Mouse (Mus musculus) adrenal gland, adult 8-10 months (tissue): Measurements from ENCODE around the gene Hoxc9. TPM values are rescaled to one million over a fixed set of nuclear protein-coding genes. Genes with fewer than 3 reads are reported as not detected.

Source experiments
- DNase-seq: peaks from one replicate; pipeline ENCODE4 v3.0.0; 2022
- total RNA-seq, 4 experiments: library from RNA; stranded (reverse); gene quantifications; 2 replicates each; pipeline ENCODE4 v1.2.4; 2022

Hoxc9 gene
- total RNA-seq, 4 experiments from 2014 or later, result 0.52 to 0.99 (median 0.83) TPM

DNA sequence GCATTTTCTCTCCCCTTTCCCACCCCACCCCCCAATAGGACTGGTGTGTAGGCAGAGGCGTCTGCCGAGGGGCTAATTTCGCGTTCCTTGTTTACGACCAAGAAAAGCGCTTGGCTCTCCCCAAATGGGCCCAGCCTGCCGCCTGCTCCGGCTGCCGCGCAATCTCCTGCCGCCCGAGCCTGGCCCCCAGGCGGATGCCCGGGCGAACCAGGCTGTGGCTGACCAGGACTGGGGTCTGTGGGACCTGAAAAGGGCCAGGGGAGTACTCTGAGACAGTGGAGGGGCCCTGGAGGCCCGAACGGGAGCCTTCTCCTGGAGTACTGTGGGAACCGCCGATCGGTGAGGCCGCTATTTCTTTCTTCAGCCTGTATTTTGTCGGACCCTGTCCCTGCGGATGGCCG, 24.3 kb downstream of the Hoxc9 start:
- no peak for DNase-seq

DNA sequence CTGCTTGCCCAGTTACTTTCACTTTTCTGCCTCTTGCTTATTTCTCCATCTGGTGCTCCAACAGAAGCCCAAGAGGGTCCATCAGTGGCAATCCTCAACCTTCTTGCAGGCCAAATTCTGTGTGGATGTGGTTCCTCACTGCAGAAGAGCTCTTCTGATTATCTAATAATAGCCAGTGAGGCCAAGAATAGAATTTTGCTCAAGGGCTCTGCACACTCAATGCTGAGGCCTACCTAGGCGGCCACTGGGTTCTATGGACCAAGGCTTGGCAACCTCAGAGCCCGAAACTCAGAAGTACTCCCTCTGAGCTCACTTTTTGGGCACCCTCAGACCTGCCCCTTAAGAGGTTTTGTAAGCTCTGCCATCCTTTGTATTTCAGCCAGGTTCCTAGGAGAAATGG, 25.1 kb downstream of the Hoxc9 start:
- DNase-seq, result no peak

DNA sequence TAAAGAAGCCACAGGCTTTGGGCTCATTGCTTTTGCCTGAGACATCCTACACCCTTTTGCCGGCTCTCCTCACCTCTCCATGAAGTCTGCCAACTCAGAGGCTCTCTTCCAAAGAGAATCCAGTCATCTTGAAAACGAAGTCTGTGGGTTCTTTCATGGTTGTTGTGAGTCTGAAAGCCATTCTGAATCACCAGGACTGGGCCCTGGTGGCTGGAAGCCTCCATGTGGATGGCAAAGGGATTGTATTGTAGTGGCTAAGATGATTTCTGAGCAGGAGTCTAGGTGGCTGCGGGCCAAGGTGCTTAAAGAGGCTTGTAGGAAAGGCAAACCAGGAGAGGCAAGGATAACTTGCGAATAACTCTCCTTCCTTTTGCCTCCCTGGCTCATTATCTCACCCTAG, 25.9 kb downstream of the Hoxc9 start:
- DNase-seq, result no peak

DNA sequence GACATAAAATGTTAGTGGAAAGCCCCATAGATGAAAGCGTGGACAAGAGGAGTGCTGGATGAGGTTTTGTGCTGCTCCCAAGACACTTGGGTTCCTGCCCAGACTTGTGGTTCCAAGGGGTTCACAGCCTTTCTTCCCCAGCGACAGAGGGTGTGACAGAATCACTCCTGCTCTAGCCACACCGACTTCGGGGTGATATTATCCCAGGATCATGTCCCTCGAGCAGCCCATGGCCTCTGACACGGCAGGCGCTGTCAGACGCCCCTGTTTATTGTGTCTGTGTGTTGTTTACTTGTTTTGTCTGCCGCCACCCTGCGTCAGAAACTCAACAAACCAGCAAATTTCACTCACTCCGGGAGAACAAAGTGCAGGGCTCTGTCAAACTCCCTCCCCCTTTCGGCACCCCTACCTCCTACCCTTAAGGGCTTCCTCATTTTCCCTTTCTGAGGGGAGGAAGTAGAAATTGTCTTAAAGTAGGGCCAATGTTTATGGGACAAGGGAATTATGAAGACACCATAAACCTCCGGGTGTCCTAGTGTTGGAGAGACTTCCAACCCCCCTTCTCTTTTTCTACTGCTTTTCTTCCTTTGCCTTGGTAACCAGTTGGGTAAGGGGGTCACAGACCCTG, 26.7 kb downstream of the Hoxc9 start:
- DNase-seq, result no peak

DNA sequence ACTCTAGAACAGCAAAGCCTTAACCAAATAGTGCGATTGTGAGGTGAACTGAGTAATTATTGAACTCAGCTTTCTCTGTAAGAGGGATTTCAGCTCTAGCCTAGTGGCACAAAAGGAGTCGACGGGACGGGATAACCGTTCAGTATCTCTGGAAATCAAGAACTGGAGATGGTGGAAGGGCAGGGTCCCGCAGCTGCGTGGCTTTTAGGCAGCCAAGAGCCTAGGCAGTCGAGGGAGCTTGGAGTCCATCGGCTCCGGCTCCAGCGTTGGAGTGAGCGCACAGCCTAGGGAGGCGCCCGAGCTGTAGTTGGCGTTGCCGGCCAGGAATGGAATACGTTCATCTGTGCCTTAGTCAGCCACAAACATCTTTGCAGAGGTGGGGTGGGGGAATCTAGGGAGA, 29.1 kb downstream of the Hoxc9 start:
- DNase-seq, result no peak

DNA sequence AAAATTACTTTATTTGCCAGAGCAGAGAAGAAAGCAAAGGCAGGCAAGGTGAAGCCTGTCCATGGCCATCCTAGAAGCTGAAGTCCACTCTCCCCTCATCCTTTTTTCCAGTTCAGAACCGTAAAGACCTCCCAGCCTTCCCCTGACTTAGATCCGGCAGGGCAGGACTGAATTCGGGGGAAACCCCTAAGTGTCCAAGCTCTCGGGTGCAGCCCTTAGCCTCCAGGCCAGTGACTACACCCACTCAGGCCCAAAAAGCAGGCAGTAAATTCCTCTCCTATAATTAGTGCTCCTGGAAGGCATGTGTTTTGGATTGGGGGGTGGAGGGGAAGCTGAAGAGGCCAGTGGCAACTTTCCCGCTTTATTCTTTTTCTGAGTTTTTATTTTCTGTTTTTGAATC, 29.6 kb downstream of the Hoxc9 start:
- no peak for DNase-seq

DNA sequence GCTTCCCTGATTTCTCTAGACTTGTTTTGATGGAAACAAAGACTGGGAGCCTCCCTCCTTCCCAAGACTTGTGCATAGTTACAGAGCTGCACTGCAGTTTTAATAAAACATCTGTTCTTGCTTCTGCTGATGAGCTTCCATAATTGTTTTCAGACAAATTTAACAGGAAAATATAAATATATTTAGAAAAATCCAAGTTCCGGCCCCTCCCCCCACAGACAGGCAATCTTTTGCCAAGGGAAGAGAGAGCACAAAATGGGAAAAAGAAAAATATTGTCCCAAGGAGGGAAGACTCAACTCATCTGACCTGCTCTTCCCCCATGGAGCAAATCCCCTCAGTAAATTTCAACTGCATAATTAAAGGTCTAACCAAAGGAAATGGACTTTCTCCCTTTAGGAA, 30.1 kb downstream of the Hoxc9 start:
- no peak for DNase-seq

DNA sequence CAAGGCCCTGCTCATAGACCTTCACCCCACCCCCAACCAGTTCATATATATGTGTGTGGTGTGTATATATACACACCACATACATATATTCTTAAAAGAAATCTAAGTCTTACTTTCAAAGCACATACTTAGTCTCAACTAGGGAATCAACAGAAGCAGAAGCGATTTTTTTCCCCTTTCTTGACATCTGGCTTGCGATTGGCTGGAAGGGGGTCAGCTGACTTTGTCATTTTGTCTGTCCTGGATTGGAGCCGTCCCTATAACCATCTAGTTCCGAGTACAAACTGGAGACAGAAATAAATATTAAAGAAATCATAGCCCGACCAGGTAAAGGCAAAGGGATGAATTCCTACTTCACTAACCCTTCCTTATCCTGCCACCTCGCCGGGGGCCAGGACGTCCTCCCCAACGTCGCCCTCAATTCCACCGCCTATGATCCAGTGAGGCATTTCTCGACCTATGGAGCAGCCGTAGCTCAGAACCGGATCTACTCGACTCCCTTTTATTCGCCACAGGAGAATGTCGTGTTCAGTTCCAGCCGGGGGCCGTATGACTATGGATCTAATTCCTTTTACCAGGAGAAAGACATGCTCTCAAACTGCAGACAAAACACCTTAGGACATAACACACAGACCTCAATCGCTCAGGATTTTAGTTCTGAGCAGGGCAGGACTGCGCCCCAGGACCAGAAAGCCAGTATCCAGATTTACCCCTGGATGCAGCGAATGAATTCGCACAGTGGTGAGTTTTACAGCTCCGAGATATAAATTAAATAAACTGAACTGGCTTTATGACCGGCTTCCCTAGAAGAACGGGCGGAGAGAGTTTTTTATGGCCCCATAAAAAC, 33.2 kb downstream of the Hoxc9 start:
- DNase-seq, result no peak

DNA sequence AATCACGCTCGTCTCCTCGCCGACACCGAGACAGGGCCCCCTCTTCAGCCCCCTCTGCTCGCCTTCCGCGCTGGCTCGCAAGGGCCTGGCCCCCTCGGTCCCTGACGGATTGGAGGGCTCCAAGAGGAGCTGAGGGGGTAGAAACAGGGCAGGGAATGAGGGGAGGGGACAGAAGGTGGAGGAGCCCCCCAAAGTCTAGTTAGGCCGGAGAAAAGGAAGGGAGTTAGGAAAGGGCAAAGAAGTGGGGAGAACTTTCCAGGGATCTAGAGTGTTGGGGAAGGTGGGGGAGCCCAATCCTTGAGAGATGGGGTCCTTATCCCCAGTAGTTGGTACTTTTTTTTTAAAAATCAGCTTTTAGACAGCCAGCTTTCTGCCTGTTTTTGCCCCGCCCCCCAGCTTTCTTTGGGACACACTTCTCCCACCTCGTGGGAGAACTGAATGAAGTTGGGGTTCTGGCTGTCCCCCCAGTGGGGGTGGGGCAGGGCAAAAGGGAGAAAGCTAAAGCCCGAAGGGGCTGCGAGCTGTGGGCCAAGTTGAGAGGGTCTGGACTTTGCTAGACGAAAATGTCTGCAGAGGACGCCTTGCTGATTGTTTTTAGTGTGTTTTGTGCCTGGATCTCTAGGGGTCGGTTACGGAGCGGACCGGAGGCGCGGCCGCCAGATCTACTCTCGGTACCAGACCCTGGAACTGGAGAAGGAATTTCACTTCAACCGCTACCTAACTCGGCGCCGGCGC, 34.0 kb downstream of the Hoxc9 start:
- no peak for DNase-seq

DNA sequence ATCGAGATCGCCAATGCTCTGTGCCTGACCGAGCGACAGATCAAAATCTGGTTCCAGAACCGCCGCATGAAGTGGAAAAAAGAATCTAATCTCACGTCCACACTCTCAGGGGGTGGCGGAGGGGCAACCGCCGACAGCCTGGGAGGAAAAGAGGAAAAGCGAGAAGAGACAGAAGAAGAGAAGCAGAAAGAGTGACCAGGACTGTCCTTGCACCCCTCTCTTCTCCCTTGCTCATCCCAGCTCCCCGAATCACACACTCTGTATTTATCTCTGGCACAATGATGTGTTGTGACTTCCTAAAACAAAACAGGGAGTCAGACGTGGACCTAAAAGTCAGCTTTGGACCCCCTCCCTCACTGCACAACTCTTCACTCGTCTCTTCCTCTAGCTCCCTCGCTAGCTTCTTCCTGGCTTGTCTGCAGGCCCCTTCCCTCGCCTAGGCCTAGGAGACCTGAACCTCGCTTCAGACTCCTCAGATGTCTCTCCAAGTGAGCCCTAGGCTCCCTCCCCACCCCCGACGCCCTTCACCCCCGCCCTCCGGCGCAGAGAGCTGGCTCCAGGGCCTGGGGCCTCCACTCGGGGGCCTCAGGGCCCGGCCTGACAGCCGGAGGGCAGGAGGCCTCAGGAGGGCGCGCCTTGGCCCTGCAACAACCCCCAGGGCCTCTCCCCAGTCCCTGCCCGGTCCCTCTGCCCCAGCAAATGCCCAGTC, 34.8 kb downstream of the Hoxc9 start:
- DNase-seq, result no peak

DNA sequence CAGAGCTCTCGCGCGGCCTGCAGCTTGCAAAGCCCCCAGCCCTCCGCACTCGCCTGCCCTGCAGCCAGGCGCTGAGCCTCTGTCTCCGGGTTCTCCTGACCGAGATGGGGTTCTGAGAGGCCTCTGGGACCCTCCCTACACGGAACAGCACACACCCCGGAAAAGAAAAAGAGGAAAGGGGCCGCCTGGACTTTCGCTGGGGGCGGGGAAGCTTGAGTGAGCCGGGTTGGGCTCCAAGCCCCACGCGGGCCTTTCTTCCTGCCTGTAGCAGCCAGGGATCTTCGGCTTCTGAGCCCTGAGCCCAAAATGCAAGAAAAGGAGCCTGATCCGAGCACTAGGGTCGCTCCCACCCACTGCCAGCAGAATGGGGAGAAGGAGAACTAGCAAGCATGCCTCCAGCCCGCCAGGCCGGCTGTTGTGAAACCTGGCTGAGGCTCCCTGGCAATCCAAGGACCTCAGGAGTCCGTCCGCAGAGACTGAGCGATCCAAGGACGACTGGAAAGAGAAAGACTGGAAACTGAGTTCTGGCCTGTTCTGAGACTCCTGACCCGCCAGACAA, 35.8 kb downstream of the Hoxc9 start:
- DNase-seq, result no peak

DNA sequence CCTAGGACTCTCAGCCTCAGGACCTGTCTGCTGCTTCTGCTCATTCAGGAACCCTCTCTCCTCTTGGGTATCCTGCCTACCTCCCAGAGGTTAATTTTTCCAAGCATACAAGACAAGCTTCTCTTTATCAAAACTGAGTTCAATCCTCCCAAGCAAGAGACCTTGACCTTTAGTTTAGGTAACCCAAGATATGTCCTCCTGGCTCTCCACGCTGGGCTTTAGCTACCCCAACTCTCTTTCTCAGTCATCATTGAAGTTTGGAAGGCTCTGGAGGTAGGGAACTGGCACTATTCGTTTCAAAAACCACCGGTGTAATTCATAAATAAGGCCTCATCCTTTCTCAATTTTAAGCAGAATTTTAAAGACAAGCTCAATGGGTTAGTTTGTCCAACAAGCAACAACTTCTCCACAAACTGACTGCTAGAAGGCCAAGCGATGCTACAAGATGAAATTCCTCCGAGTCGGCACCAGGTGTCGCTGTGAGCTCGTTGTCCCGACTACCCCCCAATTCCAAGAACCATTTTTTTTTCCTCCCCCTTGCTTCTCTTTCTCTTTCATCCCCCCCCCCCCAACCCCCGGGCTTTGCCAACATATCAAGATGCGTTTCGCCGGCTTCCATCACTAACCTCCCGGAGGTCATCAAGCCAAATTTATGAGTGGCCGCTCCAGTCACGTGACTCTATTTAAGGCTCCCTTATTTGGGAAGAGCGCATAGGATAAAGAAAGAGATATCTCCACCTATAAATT, 37.2 kb downstream of the Hoxc9 start:
- no peak for DNase-seq

DNA sequence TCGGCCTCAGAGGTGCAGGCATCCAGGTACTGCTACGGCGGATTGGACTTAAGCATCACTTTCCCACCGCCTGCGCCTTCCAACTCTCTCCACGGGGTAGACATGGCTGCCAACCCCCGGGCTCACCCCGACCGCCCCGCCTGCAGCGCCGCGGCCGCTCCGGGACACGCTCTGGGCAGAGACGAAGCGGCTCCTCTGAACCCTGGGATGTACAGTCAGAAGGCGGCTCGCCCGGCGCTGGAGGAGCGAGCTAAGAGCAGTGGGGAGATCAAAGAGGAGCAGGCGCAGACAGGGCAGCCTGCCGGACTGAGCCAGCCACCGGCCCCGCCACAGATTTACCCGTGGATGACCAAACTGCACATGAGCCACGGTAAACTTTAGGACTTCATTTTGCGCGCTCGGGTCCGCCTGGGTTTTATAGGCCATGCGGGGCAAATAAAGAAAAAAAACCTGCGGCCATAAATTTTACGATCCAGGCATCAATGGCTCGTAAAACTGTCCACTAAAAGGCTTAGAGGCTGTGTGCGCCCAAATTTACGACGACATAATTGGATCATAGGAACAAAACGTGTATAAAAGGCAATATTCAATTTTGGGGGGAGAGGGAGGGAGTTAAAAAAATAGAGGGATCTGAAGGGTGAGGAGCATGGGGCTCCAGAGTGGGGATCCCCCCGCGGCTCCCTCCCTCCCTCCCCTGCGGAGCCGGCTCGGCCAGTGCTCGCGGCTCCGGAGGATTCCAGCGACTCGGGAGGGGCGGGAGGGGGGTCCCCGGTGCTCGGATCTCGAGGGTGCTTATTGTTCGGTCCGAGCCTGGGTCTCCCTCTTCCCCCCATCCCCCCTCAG, 38.1 kb downstream of the Hoxc9 start:
- no peak for DNase-seq

DNA sequence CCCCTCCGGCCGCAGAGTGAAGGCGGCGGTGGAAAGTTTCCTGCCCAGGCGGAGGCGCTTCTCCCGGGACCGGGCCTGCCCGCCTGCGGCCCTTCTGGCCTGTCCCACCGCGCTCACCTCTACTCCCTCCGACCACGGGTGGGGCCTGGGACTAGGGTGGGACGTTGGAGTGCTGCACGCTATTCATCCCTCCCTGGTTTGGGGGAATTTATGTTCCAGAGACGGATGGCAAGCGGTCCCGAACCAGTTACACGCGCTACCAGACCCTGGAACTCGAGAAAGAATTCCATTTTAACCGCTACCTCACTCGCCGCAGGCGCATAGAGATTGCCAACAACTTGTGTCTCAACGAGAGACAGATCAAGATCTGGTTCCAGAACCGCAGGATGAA, 38.8 kb downstream of the Hoxc9 start:
- peak; percentile 21 for DNase-seq

DNA sequence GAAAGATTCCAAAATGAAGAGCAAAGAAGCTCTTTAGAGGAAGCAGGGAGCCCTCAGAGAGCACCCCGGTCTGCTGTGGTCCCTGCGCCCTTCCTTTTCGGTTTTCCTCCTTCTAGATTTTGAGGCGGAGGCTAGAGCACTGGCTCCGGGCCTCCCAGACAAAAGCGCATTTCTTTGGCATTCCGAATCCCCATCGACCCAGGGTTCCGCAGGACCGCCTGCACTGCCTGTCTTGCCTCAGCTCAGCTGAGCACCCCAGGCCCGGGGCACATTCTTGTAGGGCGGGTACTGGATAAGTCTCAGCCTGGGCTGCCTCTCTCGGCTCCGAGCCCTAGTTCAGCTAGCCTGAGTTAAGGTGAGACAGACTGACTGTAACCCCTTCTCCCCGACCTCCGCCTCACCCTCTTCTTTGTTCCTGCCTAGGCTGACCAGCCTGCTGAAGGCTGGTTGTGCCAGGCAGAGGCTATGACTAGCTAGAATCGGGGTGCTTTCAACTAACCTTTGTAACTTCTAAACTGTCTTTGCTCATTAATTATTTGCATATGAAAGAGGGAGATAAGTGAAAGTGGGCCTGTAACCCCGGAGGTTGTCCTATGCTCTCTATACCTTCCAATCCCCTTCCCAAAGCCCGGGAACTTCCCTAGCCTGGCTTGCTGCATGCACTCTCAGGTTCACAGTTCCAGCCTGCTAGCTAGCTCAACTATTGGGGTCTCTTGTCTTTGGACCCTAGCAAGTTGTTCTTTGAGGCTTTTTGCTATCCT, 39.3 kb downstream of the Hoxc9 start:
- DNase-seq, result peak; percentile 15

DNA sequence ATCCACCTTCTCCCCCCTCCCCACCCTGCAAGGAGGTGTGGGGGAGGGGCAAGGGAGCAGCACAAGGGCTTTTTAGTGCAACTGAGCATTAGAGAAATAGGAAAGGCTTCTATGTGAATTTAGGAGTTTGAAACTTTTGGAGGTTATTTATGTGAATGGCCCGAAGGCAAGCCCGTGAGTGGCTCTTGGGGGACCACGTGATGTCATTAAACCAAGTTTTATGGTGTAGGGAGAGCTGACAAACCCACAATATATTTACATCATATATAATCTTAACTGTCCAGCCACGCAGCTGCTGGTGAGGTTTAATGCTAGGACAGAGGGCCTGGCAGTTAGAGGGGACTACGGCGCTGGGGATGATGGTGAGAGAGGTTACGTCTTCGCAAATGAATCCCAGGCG, 42.4 kb downstream of the Hoxc9 start, which contains the start of gene Hoxc4:
Hoxc4 (plus strand) TSS at position 299 of the 400 bp plus-strand sequence.
- no peak for DNase-seq

DNA sequence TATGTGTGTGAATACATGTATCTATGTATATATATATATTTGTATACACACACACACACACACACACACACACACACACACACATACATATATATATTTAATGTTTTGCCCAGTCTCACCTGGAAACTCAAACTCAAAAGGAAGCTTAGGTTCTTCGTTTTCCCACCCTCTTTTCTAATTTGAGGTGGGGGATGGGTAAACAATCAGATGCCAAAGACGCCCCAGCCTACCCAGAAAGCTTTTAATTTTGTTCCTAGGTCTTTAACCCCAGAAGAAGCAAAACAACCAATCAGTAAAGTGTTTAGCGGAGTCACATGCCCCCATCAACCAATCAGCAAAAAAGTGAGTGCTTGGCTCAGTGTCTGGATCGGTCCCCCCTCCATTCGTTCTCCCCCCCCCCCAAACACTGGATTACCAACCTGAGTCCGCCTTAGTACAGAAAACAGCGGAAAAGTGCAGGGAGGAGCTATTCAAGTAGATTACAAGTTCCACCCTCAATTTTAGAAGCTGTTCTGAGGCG, 44.7 kb downstream of the Hoxc9 start:
- DNase-seq, result no peak

DNA sequence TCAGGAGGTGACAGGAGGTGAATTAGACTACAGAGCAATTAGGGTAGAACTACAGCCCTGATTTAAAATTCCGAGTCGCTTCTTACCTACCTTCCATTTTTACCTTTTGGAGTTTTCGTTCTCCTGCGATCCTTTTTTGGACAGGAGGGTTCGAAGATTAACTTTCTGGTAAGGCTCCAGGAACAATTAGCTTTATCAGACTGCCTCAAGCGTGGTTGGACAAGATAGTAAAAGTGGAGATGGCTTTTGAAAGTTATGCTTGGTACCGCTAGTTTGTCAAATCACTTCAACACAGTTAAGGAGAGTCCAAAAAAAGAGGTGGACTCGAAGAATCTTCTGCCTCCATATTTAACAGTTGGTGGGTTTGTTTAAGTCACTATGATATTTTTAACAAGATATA, 45.3 kb downstream of the Hoxc9 start:
- DNase-seq, result no peak

DNA sequence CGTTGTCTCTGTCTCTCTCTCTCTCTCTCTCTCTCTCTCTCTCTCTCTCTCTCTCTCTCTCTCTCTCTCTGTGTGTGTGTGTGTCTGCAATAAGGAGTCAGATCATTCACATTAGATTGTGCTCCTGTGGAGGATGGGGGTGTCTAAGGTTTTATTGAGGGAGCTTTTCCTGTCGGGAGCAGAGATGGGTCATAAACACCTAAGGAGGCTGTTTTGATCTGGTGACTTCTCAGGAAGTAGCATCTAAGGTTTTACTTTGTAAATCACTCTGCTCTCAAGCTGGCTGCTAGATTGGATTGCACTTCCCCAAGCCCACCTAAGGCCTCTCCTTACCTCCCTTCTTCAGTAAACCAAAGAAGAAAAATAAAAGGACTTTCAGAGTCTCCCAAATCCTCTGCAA, 47.9 kb downstream of the Hoxc9 start:
- DNase-seq, result no peak
